Mouse (Mus musculus): ENCODE data around the gene Nsdhl. TPM values are rescaled to one million over a fixed set of nuclear protein-coding genes. Genes with fewer than 3 reads are reported as not detected.

Gene Nsdhl
- polyA plus RNA-seq, 1 experiment from 2014 or later = 37.4 TPM

- no peak overlapping the region for H3K4me3 ChIP-seq
- H3K9ac ChIP-seq = no peak overlapping the region
- H3K27me3 ChIP-seq = no peaks in the 10 kb centered on the region
- no peak overlapping the region for H3K27ac ChIP-seq
- no peak for ATAC-seq
- H3K36me3 ChIP-seq (ENCODE audit: poor library complexity, severe bottlenecking) = peaks cover 25% of the 10 kb centered on the region
- 74% methylated on average over 3 of the region's 3 CpGs for WGBS
- no peak overlapping the region for H3K4me2 ChIP-seq
- H3K9me3 ChIP-seq (replicated peaks) = no peaks in the 10 kb centered on the region
- H3K4me1 ChIP-seq = no peaks in the 10 kb centered on the region
Observed at GRCm38 (mm10) chrX:72961511-72961910, 43.2 kb downstream of the Nsdhl start.

DNA sequence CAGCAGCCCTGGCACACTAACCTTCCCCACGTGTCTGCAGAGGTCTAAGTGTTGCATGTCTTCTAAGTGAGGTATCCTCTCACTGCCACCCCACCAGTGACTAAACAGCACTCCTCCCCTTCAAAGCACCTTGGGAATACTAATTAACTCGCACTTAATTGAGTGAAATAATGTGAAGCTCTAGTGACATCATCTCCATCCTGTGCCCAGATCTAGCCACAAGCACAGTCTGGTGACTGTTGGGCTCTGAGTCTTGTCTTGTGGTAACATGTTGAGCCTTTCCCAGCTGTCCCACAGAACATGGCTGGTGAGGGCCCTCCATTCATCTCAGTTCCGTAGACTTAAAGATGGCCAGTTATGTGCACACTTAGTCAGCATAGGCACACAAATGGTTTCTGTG, 44.4 kb downstream of the Nsdhl start:
- no peak overlapping the region for H3K27ac ChIP-seq
- ATAC-seq = no peak
- WGBS = 76% methylated on average over 3 of the region's 3 CpGs
- H3K4me1 ChIP-seq = no peaks in the 10 kb centered on the region
- H3K4me3 ChIP-seq = no peak overlapping the region
- peaks cover 18% of the 10 kb centered on the region for H3K36me3 ChIP-seq (ENCODE audit: poor library complexity, severe bottlenecking)
- H3K9me3 ChIP-seq (replicated peaks) = no peaks in the 10 kb centered on the region
- no peak overlapping the region for H3K4me2 ChIP-seq
- H3K27me3 ChIP-seq = no peaks in the 10 kb centered on the region
- no peak overlapping the region for H3K9ac ChIP-seq

DNA sequence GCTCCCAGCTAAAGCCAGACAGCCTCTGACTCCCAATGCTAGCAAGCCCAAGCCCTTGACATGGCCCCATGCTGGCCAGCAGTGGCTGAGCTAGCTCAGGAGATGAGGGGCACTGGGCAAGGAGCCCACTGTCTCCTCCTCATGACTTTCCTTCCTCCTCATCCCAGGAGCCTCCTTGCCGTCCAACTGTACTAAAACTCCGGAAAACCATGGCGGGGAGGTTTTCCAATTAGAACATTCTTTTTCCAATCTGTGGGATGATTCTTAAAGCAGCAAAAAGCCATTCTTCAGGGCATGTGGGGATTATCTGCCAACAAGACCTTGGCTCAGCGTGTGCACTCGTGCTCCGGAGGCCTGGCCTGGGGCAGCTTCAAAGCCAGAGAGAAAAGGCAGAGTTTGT, 64.5 kb downstream of the Nsdhl start:
- H3K27me3 ChIP-seq = peaks cover 5% of the 10 kb centered on the region; the same call in 1 of the 2 replicates
- ATAC-seq = no peak
- H3K4me1 ChIP-seq = no peaks in the 10 kb centered on the region
- no peaks in the 10 kb centered on the region for H3K36me3 ChIP-seq (ENCODE audit: poor library complexity, severe bottlenecking)
- no peak overlapping the region for H3K4me2 ChIP-seq
- H3K9me3 ChIP-seq (replicated peaks) = no peaks in the 10 kb centered on the region
- 58% methylated on average over 6 of the region's 6 CpGs for WGBS
- no peak overlapping the region for H3K27ac ChIP-seq
- H3K4me3 ChIP-seq = no peak overlapping the region
- H3K9ac ChIP-seq = no peak overlapping the region

GRCm38 (mm10) chrX:72985607-72986006, 67.2 kb downstream of the Nsdhl start:
- ATAC-seq = no peak
- 77% methylated on average over 2 of the region's 2 CpGs for WGBS
- H3K9me3 ChIP-seq (replicated peaks) = no peaks in the 10 kb centered on the region
- H3K4me2 ChIP-seq = no peak overlapping the region
- H3K4me3 ChIP-seq = no peak overlapping the region
- H3K27ac ChIP-seq = no peak overlapping the region
- no peaks in the 10 kb centered on the region for H3K36me3 ChIP-seq (ENCODE audit: poor library complexity, severe bottlenecking)
- H3K27me3 ChIP-seq = peaks cover 5% of the 10 kb centered on the region; the same call in 1 of the 2 replicates
- H3K4me1 ChIP-seq = no peaks in the 10 kb centered on the region
- no peak overlapping the region for H3K9ac ChIP-seq

DNA sequence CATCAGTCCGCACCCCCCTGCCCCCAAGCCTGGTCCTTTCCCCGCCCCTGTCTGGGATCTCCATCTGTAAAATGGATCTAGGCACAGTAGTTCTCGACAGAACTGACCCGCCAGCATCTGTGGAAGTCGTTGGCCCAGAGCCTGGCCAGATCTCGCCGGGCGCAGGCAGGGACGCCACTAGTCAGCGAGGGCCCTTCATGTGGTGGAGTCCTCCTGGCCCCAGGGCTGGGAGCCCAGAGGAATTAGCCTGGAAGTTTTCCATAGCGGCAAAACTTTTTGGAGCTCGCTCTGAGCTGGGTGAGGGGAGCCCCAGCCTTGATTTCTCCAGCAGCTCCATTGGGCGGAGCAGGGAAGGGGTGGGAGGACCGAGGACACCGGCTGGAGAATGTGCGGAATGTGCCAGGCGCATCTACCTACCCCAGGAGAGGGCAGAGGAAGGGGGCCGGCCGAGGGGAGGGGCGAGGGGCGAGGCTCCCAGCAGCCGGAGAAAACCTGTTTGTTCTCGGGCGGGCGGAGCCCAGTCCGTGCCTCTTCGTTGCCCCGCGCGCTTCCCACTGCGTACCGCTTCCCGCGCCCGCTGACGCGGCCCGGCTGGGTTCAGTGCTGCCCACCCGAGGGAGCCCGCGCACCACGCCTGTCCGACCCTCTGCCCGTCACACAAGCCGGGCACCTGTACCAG, 68.6 kb downstream of the Nsdhl start, which contains the start of gene Zfp185:
Gene Zfp185 (plus strand): TSS at position 499 of the 679 bp plus-strand sequence.
- Histone ChIP-seq H3K36me3 (ENCODE audit: poor library complexity, severe bottlenecking) (no peaks in the 10 kb centered on the region), H3K9ac (0 out of 2 replicates have a peak within 1 kb of the TSS, but pooled peaks have one; percentile 34), H3K27ac (no peak within 1 kb of the TSS), H3K9me3 (replicated peaks) (no peaks in the 10 kb centered on the region), H3K4me3 (peak within 1 kb of the TSS; percentile 39), H3K4me1 (no peaks in the 10 kb centered on the region), H3K4me2 (peak within 1 kb of the TSS; percentile 65), H3K27me3 (peaks cover 5% of the 10 kb centered on the region; the same call in 1 of the 2 replicates)
- ATAC-seq = peak; percentile 77; the same call in 1 of the 2 replicates
- WGBS = 30% methylated on average over 23 of the region's 45 CpGs

DNA sequence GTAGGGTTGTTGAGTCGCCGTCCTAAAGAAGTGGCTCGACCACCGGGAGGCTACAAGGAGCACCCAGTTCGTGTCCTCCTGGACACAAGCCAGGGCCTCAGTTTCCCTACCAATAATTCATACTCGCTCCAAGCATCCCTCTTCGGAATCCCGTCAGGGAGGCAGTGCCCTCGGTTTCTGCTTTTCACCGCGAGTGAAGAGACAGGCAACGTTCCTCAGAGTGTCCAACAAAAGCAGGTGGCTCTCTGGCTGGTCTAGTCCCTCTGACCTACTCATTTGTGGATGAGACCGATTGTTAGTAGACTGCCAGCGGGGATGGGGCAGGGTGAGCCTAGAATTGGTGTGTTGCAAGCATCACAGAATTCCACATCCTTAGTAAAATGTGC, 69.2 kb downstream of the Nsdhl start:
- 0 out of 2 replicates have a peak overlapping the region, but pooled peaks have one; percentile 34 for H3K9ac ChIP-seq
- H3K36me3 ChIP-seq (ENCODE audit: poor library complexity, severe bottlenecking) = no peaks in the 10 kb centered on the region
- peak overlapping the region; percentile 65 for H3K4me2 ChIP-seq
- no peak overlapping the region for H3K27ac ChIP-seq
- H3K9me3 ChIP-seq (replicated peaks) = no peaks in the 10 kb centered on the region
- H3K4me3 ChIP-seq = peak overlapping the region; percentile 39
- peaks cover 5% of the 10 kb centered on the region; the same call in 1 of the 2 replicates for H3K27me3 ChIP-seq
- H3K4me1 ChIP-seq = no peaks in the 10 kb centered on the region
- no peak for ATAC-seq
- WGBS = 28% methylated on average over 14 of the region's 14 CpGs

DNA sequence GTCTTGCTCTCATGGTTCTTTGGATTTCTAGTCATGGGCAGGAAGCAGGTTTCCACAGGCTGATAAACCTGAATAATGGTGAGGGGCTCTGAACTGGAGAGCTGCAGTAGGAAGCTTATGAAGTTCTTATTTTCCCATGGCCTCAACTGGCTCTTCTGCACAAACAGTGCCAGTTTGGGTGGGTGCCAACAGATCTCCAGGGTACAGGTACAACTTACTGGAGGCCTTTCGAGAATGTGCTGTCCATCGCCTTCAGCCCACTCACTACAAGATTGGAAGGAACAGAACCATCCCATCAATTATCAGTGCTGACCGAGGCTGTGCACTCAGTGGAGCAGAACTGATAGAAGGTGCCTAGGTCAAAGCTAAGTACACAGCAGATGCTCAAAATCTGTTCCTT, 70.1 kb downstream of the Nsdhl start:
- WGBS = 86% methylated on average over 3 of the region's 3 CpGs
- Histone ChIP-seq H3K4me2 (no peak overlapping the region), H3K4me3 (no peak overlapping the region), H3K4me1 (no peaks in the 10 kb centered on the region), H3K9ac (no peak overlapping the region), H3K36me3 (ENCODE audit: poor library complexity, severe bottlenecking) (no peaks in the 10 kb centered on the region), H3K9me3 (replicated peaks) (no peaks in the 10 kb centered on the region), H3K27me3 (peaks cover 5% of the 10 kb centered on the region; the same call in 1 of the 2 replicates), H3K27ac (no peak overlapping the region)
- ATAC-seq = no peak

DNA sequence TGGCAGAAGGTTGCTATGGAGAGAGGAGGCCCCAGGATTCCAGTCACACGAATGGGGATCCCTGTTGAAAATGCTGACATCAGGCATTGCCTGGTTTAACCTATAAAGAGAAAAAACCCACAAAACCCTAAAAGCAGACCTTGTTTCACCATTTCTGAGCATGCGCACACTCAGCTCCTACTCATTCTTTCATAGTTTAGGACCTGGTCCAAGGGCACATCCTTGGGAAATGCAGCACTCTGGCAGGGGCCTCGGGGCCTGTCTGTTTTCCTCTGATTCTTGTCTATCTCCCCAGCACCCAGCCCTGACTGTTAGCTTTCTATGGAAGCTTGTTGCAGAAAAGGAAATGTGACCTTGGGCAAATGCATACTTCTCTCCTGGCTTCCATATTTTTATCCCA, 72.2 kb downstream of the Nsdhl start:
- no peak overlapping the region for H3K4me3 ChIP-seq
- no peak for ATAC-seq
- no peak overlapping the region for H3K9ac ChIP-seq
- H3K9me3 ChIP-seq (replicated peaks) = no peaks in the 10 kb centered on the region
- H3K27ac ChIP-seq = no peak overlapping the region
- 80% methylated on average over 3 of the region's 3 CpGs for WGBS
- H3K4me1 ChIP-seq = no peaks in the 10 kb centered on the region
- no peak overlapping the region for H3K4me2 ChIP-seq
- no peaks in the 10 kb centered on the region for H3K36me3 ChIP-seq (ENCODE audit: poor library complexity, severe bottlenecking)
- H3K27me3 ChIP-seq = peaks cover 5% of the 10 kb centered on the region; the same call in 1 of the 2 replicates

DNA sequence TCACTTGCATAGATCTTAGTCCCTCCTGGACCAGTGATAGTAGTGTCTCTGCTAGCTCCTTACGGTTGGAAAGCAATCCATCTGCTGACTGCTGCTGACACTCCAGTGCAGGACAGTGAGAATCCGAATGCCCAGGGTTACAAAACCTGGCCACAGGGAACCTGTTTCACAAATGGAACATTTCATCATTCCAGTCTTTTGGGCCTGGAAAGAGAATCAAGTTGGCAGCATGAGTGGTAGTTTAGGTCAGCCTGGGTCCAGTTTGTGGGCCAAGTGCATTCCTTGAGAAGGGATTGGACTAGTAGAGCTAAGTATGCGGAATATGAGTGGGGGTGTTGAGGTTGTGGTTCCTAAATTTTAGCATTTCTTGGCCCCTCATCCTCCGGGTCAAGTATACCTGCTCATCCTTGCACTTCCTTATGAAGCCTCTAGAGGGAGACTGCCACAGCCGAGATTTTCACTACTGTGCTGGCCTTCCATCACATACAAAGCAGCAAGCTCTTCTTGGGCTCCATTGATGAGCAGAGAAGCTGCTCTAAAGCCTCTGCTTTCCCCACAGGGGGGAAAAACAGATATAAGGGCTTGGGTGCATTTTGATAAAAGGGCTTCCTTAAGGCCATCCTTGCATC, 74.0 kb downstream of the Nsdhl start:
- no peak overlapping the region for H3K4me3 ChIP-seq
- H3K27me3 ChIP-seq = no peaks in the 10 kb centered on the region
- H3K36me3 ChIP-seq (ENCODE audit: poor library complexity, severe bottlenecking) = no peaks in the 10 kb centered on the region
- no peak overlapping the region for H3K4me2 ChIP-seq
- no peaks in the 10 kb centered on the region for H3K9me3 ChIP-seq (replicated peaks)
- ATAC-seq = no peak
- H3K9ac ChIP-seq = no peak overlapping the region
- H3K27ac ChIP-seq = no peak overlapping the region
- 57% methylated on average over 5 of the region's 5 CpGs for WGBS
- H3K4me1 ChIP-seq = no peaks in the 10 kb centered on the region

DNA sequence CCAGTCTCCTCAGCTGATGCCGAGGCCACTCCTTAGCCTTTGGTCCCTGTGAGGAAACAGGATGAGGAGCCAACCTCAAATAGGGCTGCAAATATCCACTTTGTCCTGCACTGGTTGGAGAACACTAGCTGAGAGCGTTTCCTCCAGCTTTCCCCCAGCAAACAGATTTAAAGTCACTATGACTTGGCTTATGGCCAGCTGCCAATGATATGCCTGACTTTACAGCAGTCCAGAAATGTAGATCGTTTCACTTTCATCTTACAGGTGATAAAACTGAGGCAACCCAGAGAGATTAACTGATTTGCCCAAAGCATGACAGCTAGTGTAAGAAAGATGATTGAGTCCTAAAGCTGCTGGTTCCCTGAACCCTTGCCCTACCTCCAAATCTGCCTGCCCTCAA, 77.2 kb downstream of the Nsdhl start:
- WGBS = 86% methylated on average over 3 of the region's 3 CpGs
- H3K36me3 ChIP-seq (ENCODE audit: poor library complexity, severe bottlenecking) = no peaks in the 10 kb centered on the region
- no peak overlapping the region for H3K27ac ChIP-seq
- H3K9ac ChIP-seq = no peak overlapping the region
- no peak for ATAC-seq
- no peaks in the 10 kb centered on the region for H3K9me3 ChIP-seq (replicated peaks)
- no peaks in the 10 kb centered on the region for H3K4me1 ChIP-seq
- H3K4me2 ChIP-seq = no peak overlapping the region
- no peaks in the 10 kb centered on the region for H3K27me3 ChIP-seq
- no peak overlapping the region for H3K4me3 ChIP-seq

DNA sequence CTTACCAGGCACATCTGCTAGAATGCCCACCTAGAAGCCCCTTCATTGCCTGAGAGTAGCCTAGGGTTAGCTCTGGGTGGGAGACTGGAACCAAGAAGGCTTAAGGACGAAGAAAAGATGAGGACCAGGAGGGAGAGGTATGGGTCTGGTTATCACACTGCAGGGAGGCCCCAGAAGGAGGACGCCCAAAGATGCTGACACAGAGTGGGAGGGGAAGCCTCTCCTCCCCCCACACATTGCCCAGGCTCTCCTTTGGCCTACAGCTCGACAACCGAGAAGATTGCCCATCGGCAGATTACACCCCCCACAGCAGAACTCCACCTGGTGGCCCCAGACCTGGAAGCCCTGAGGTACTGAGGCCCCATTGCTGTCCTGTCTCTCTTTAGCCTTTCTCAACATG, 84.8 kb downstream of the Nsdhl start:
- ATAC-seq = no peak
- H3K27me3 ChIP-seq = no peaks in the 10 kb centered on the region
- WGBS = 74% methylated on average over 5 of the region's 5 CpGs
- no peak overlapping the region for H3K4me3 ChIP-seq
- no peak overlapping the region for H3K27ac ChIP-seq
- no peaks in the 10 kb centered on the region for H3K4me1 ChIP-seq
- H3K4me2 ChIP-seq = no peak overlapping the region
- H3K9ac ChIP-seq = no peak overlapping the region
- H3K9me3 ChIP-seq (replicated peaks) = no peaks in the 10 kb centered on the region
- H3K36me3 ChIP-seq (ENCODE audit: poor library complexity, severe bottlenecking) = no peaks in the 10 kb centered on the region

GRCm38 (mm10) chrX:73005678-73006077, 87.3 kb downstream of the Nsdhl start:
- ATAC-seq = no peak
- no peaks in the 10 kb centered on the region for H3K9me3 ChIP-seq (replicated peaks)
- no peak overlapping the region for H3K4me3 ChIP-seq
- H3K4me2 ChIP-seq = no peak overlapping the region
- no peaks in the 10 kb centered on the region for H3K4me1 ChIP-seq
- no peak overlapping the region for H3K9ac ChIP-seq
- WGBS = 64% methylated on average over 4 of the region's 4 CpGs
- no peaks in the 10 kb centered on the region for H3K27me3 ChIP-seq
- H3K27ac ChIP-seq = no peak overlapping the region
- H3K36me3 ChIP-seq (ENCODE audit: poor library complexity, severe bottlenecking) = no peaks in the 10 kb centered on the region
